Mouse (Mus musculus) adrenal gland, adult (tissue): Measurements from ENCODE around the gene Qtrt2.

ENCODE experiments used
- DNase-seq, 2 experiments: peaks; one replicate each; pipeline ENCODE4 v3.0.0; 2022 to 2023; ENCODE audit warnings: low spot score in 1 of 2; ENCODE audit not compliant: inconsistent age in 2 of 2

Qtrt2 gene

DNA sequence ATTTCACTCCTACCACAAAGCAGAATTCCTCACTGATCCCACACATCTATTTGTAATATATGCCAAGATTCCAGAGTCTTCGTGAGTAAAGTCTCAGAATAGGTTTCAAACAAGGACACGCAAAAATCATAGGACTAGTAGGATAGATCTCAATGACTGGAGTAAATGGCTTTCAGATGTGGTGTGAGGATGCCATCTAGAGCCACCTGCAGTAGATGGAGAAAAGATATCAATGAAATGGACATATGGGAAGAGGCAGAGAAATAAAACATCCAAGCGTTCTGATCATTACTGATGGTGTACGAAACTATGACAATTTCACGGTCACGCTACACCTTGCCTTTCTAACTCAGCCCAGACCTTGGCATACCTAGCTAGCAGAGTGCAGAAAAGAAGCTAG, 108.2 kb downstream of the Qtrt2 start:
- DNase-seq, result no peak

DNA sequence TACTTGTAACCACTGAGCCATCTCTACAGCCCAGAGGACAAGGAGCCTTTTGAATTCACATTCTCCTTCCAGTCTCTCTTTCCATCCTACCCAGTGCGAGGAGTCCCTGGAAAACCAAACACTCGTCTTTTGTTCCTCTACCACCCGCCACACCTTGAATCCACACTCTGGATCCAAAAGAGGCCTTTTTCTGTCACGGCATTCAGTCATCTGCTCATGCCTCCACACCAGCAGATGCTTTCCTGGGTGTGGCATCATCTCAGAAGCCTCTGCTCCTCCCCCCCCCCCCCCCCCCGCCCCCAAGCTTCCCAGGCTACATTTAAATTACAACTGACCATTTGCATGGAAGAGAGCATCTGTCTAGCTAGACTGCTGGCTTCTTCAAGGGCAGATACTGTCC, 110.3 kb downstream of the Qtrt2 start:
- no peak for DNase-seq

DNA sequence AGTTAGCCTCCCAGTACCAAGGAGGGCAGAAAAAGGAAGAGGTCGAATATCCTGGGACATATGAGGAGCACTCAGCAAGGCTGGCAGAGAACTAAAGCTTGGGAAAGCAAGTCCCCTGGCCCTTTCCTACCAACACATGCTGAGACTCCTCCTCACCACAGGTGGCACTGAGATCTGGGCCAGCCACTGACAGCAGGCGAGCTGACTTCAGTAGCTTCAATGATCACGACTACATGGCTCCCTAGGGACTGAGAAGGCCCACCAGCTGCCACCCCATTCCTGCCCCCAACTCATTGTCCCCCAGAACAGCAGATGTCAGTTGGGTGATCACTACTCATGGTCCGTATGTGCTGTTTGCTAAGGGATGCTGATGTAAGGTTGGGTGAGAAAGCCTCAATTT, 112.0 kb downstream of the Qtrt2 start:
- no peak for DNase-seq
